Mouse (Mus musculus) C2C12 (cell line): ENCODE measurements at regions not wholly inside any gene's neighbourhood (a gene's known extent, or its start where the extent isn't known, plus 50 kb on each side); places are given as distances from the start of the nearest gene placed in this dataset.

Experiments used
- CEBPB ChIP-seq: IDR thresholded peaks from one replicate; pipeline ENCODE4 v1.6.1; 2011; ENCODE audit warnings: low read depth, mild to moderate bottlenecking, control low read depth, moderate library complexity
- CTCF ChIP-seq: IDR thresholded peaks from one replicate; pipeline ENCODE4 v1.5.1; 2011; ENCODE audit not compliant: control insufficient read depth, insufficient read depth, insufficient read length
- FOSL1 ChIP-seq: IDR thresholded peaks from one replicate; pipeline ENCODE4 v1.8.0; 2011; ENCODE audit warnings: mild to moderate bottlenecking, low read length; ENCODE audit not compliant: poor library complexity, insufficient read depth, severe bottlenecking
- MAX ChIP-seq: IDR thresholded peaks from one replicate; pipeline ENCODE4 v1.6.1; 2011; ENCODE audit warnings: mild to moderate bottlenecking, control low read depth
- MYOD1 ChIP-seq: IDR thresholded peaks from one replicate; pipeline ENCODE4 v1.6.1; 2011; ENCODE audit warnings: low read depth; ENCODE audit not compliant: control insufficient read depth, insufficient read length
- MYOG ChIP-seq: IDR thresholded peaks from one replicate; pipeline ENCODE4 v1.6.1; 2011; ENCODE audit not compliant: control insufficient read depth, insufficient read length; ENCODE audit errors: extremely low read depth
- USF1 ChIP-seq: IDR thresholded peaks from one replicate; pipeline ENCODE4 v1.6.1; 2011; ENCODE audit warnings: low read depth, mild to moderate bottlenecking, control low read depth, moderate library complexity

DNA sequence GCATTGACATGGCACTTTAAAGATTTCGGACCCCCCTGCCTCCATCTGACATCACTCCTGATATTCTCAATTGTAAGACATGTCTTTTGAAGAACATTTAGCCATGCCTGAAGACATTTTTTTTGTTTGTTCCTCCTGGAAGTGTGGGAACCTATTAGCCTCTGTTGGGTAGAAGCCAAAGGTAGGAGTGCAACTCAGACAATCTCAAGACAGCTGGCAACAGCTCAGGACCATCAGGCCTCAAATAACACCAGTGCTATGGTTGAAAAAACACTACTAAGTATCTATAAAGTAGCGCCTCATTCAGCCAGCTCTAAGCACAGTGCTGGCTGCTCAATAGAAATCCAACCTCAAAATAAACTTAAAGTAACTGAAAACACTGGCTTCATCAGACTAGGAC, 154.3 kb upstream of the Tmc1 start:
- TF ChIP-seq CTCF (no peak), CEBPB (no peak), MYOD1 (no peak), USF1 (no peak), MAX (no peak), FOSL1 (no peak), MYOG (no peak)
